Mouse (Mus musculus) stomach, postnatal 0 days (tissue): Measurements from ENCODE around the gene Tmem120b. TPM values are rescaled to one million over a fixed set of nuclear protein-coding genes. Genes with fewer than 3 reads are reported as not detected.
A peak's percentile ranks its signal among the peaks of the same experiment; 100 is the strongest.

Source experiments
- ATAC-seq: fragments of 200-750 bp; cut with Nextera tagmentation; 2 replicates; pipeline ENCODE4 v1.8.0; 2017; ENCODE audit not compliant: low FRiP score, low TSS enrichment
- DNase-seq: peaks from one replicate; pipeline ENCODE4 v3.0.0-alpha.2; 2016; ENCODE audit warnings: low spot score
- H3K27ac ChIP-seq: fragments of 300-500 bp; sonication (generic); replicated peaks from 2 replicates; pipeline ENCODE4 v1.5.1; 2014; ENCODE audit warnings: mild to moderate bottlenecking, control low read depth
- H3K27me3 ChIP-seq: fragments of 300-500 bp; sonication (generic); 2 replicates; pipeline ENCODE4 v1.6.1; 2014; ENCODE audit warnings: low read length; ENCODE audit not compliant: control insufficient read depth, insufficient read depth
- H3K36me3 ChIP-seq: fragments of 300-500 bp; sonication (generic); 2 replicates; pipeline ENCODE4 v1.6.1; 2014; ENCODE audit warnings: low read length, mixed read lengths; ENCODE audit not compliant: control insufficient read depth, insufficient read depth
- H3K4me1 ChIP-seq: fragments of 300-500 bp; sonication (generic); replicated peaks from 2 replicates; pipeline ENCODE4 v1.6.1; 2014; ENCODE audit warnings: antibody characterized with exemption; ENCODE audit not compliant: control insufficient read depth, insufficient read depth
- H3K4me2 ChIP-seq: fragments of 300-500 bp; sonication (generic); replicated peaks from 2 replicates; pipeline ENCODE4 v1.6.1; 2014; ENCODE audit warnings: low read depth, mild to moderate bottlenecking, control low read depth, moderate library complexity
- H3K4me3 ChIP-seq: fragments of 300-500 bp; sonication (generic); 2 replicates; pipeline ENCODE4 v1.5.1; 2014; ENCODE audit warnings: low read depth, low read length, control low read depth
- H3K9ac ChIP-seq: fragments of 300-500 bp; sonication (generic); 2 replicates; pipeline ENCODE4 v1.6.1; 2014; ENCODE audit warnings: mild to moderate bottlenecking, low read length, control low read depth, mixed read lengths
- H3K9me3 ChIP-seq: fragments of 300-500 bp; sonication (generic); 2 replicates; pipeline ENCODE4 v1.6.1; 2016; ENCODE audit warnings: low read length; ENCODE audit not compliant: control insufficient read depth
- CTCF ChIP-seq: IDR thresholded peaks from 2 replicates; pipeline ENCODE4 v1.5.1; 2016; ENCODE audit warnings: antibody characterized with exemption, low read depth, mild to moderate bottlenecking, moderate library complexity
- EP300 ChIP-seq: optimal IDR thresholded peaks from 2 replicates; pipeline ENCODE3; 2016; ENCODE audit warnings: antibody characterized with exemption
- WGBS: fragments of 180-500 bp; shearing (Covaris S2); extraction: QIAGEN DNeasy Blood & Tissue Kit; methylation state at CpG from one replicate; pipeline ENCODE4 v1.1.7; 2014; 5-methylcytosine and 5-hydroxymethylcytosine counted together
- polyA plus RNA-seq: library from polyadenylated mRNA; unstranded; fragments of >200 nt; fragmentation: Nextera tagmentation; extraction: Ambion mirVana; gene quantifications from 2 replicates; pipeline ENCODE4 v1.2.1, GENCODE M21; 2015

The Tmem120b gene
- polyA plus RNA-seq, 1 experiment from 2014 or later: 9.1 TPM

- DNase-seq (no peak), ATAC-seq (no peak)
- H3K36me3 ChIP-seq: no peaks in the 10 kb centered on the region
- no peaks in the 10 kb centered on the region for H3K4me1 ChIP-seq
- no peak overlapping the region for H3K4me3 ChIP-seq
- TF ChIP-seq EP300 (no peak), CTCF (no peak)
- no peaks in the 10 kb centered on the region for H3K9me3 ChIP-seq
- H3K4me2 ChIP-seq: no peak overlapping the region
- no peak overlapping the region for H3K27ac ChIP-seq
- H3K27me3 ChIP-seq: no peaks in the 10 kb centered on the region
- H3K9ac ChIP-seq: no peak overlapping the region
- 98% methylated on average over 4 of the region's 4 CpGs for WGBS
These were observed 20.6 kb downstream of the Tmem120b start for GRCm38 (mm10) chr5:123088784-123089183.

- no peak overlapping the region for H3K4me3 ChIP-seq
- ATAC-seq (no peak), DNase-seq (no peak)
- no peaks in the 10 kb centered on the region for H3K36me3 ChIP-seq
- H3K27me3 ChIP-seq: no peaks in the 10 kb centered on the region
- H3K9ac ChIP-seq: no peak overlapping the region
- H3K4me2 ChIP-seq: no peak overlapping the region
- H3K4me1 ChIP-seq: no peaks in the 10 kb centered on the region
- WGBS: 71% methylated on average over 10 of the region's 10 CpGs
- no peak overlapping the region for H3K27ac ChIP-seq
- no peaks in the 10 kb centered on the region for H3K9me3 ChIP-seq
- no peak for TF ChIP-seq CTCF
- TF ChIP-seq EP300: no peak
These were observed 22.5 kb downstream of the Tmem120b start for GRCm38 (mm10) chr5:123090560-123091306.

- DNase-seq (no peak), ATAC-seq (no peak)
- no peaks in the 10 kb centered on the region for H3K9me3 ChIP-seq
- 58% methylated on average over 14 of the region's 14 CpGs for WGBS
- no peak overlapping the region for H3K4me2 ChIP-seq
- no peak overlapping the region for H3K4me3 ChIP-seq
- TF ChIP-seq EP300 (no peak), CTCF (no peak)
- H3K9ac ChIP-seq: no peak overlapping the region
- no peaks in the 10 kb centered on the region for H3K36me3 ChIP-seq
- H3K27ac ChIP-seq: no peak overlapping the region
- H3K27me3 ChIP-seq: no peaks in the 10 kb centered on the region
- H3K4me1 ChIP-seq: no peaks in the 10 kb centered on the region
These were observed 24.9 kb downstream of the Tmem120b start for GRCm38 (mm10) chr5:123093077-123093633.

- Histone ChIP-seq H3K36me3 (no peaks in the 10 kb centered on the region; the same call in 1 of the 2 replicates), H3K4me3 (no peak overlapping the region), H3K27ac (no peak overlapping the region), H3K27me3 (no peaks in the 10 kb centered on the region), H3K4me2 (no peak overlapping the region), H3K9me3 (no peaks in the 10 kb centered on the region), H3K9ac (no peak overlapping the region), H3K4me1 (no peaks in the 10 kb centered on the region)
- 0 out of 2 replicates have a peak, but pooled peaks have one; percentile 15 for ATAC-seq
- DNase-seq: no peak
- TF ChIP-seq EP300 (no peak), CTCF (no peak)
- WGBS: 64% methylated on average over 25 of the region's 25 CpGs
These were observed 26.2 kb downstream of the Tmem120b start for GRCm38 (mm10) chr5:123094238-123094991.

- Histone ChIP-seq H3K4me2 (no peak overlapping the region), H3K9ac (no peak overlapping the region), H3K9me3 (no peaks in the 10 kb centered on the region), H3K27me3 (no peaks in the 10 kb centered on the region), H3K4me3 (no peak overlapping the region), H3K4me1 (no peaks in the 10 kb centered on the region), H3K36me3 (peaks cover 3% of the 10 kb centered on the region; the same call in 1 of the 2 replicates), H3K27ac (no peak overlapping the region)
- DNase-seq (no peak), ATAC-seq (no peak)
- TF ChIP-seq CTCF: no peak
- no peak for TF ChIP-seq EP300
- 91% methylated on average over 8 of the region's 8 CpGs for WGBS
These were observed 28.1 kb downstream of the Tmem120b start for GRCm38 (mm10) chr5:123096299-123096698.

GRCm38 (mm10) chr5:123098487-123098886, 30.3 kb downstream of the Tmem120b start:
- DNase-seq: no peak
- Histone ChIP-seq H3K4me1 (no peaks in the 10 kb centered on the region), H3K27me3 (no peaks in the 10 kb centered on the region), H3K9ac (no peak overlapping the region), H3K4me2 (no peak overlapping the region), H3K36me3 (peaks cover 3% of the 10 kb centered on the region; the same call in 1 of the 2 replicates), H3K9me3 (no peaks in the 10 kb centered on the region), H3K27ac (no peak overlapping the region), H3K4me3 (no peak overlapping the region)
- 83% methylated on average over 2 of the region's 2 CpGs for WGBS
- no peak for TF ChIP-seq CTCF
- no peak for TF ChIP-seq EP300
- ATAC-seq: no peak
